In the genomic region with DNA sequence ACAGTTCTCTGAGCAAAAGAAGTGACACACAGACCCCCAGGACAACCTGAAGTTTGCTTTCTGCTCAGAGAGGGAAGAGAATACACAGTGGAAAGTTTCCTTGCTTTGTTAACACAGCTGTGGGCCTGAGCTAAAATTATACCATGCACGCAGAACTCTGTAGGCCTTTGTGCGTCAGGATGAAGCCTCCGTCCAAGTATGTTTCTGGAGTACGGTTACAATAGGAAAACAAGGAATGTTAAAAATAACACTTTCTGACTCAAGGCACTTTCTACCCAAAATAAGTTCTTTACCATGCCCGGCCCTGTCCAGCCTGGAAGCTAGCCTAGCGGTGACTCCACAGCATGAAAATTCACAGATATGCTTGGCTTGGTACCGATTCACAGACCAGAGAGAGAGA, we compare ENCODE assay signal across 11 mouse cellular contexts.
DNase-seq lines count a peak whose midpoint lies in the region; ATAC-seq and TF ChIP-seq lines count a peak whose summit lies in the region.
"Had no signal": no experiment of that assay in that cellular context is flagged by ENCODE, and none has a peak within 500 bp of the region (broad histone marks: within the 10 kb centered on the region; RNA-seq: fewer than 3 reads in every experiment).

No protein-coding gene starts in this region.

- H3K4me1 ChIP-seq in forebrain, embryonic 10.5 days, result peaks cover 11% of the 10 kb centered on the region; the same call in 1 of the 2 replicates
- H3K4me1 ChIP-seq in forebrain, embryonic 13.5 days, result no peaks in the 10 kb centered on the region
- peaks cover 24% of the 10 kb centered on the region for H3K4me1 ChIP-seq in heart, embryonic 13.5 days
- H3K4me1 ChIP-seq: hindbrain, embryonic 15.5 days had no signal

- no peak overlapping the region for H3K4me2 ChIP-seq in forebrain, embryonic 13.5 days
- H3K4me2 ChIP-seq in heart, embryonic 13.5 days, result 0 out of 2 replicates have a peak overlapping the region, but pooled peaks have one; percentile 24
- H3K4me2 ChIP-seq in myocyte (ENCODE audit: low read depth), result peak overlapping the region; percentile 38
- H3K4me2 ChIP-seq: hindbrain, embryonic 15.5 days had no signal

- H3K36me3 ChIP-seq in forebrain, embryonic 10.5 days (replicated peaks), result no peaks in the 10 kb centered on the region
- no peaks in the 10 kb centered on the region for H3K36me3 ChIP-seq in forebrain, embryonic 13.5 days (ENCODE audit: poor library complexity, severe bottlenecking)
- H3K36me3 ChIP-seq in heart, embryonic 13.5 days, result no peaks in the 10 kb centered on the region
- H3K36me3 ChIP-seq in myocyte (ENCODE audit: control insufficient read depth, insufficient read depth), result no peaks in the 10 kb centered on the region
- H3K36me3 ChIP-seq: hindbrain, embryonic 15.5 days had no signal

- H3K9ac ChIP-seq in forebrain, embryonic 13.5 days, result no peak overlapping the region
- peak overlapping the region; percentile 33; the same call in 1 of the 2 replicates for H3K9ac ChIP-seq in heart, embryonic 13.5 days
- H3K9ac ChIP-seq: hindbrain, embryonic 15.5 days had no signal

- H3K9me3 ChIP-seq in forebrain, embryonic 10.5 days, result no peaks in the 10 kb centered on the region
- no peaks in the 10 kb centered on the region for H3K9me3 ChIP-seq in forebrain, embryonic 13.5 days (replicated peaks)
- no peaks in the 10 kb centered on the region for H3K9me3 ChIP-seq in heart, embryonic 13.5 days
- H3K9me3 ChIP-seq: hindbrain, embryonic 15.5 days had no signal

- TF ChIP-seq CTCF in layer of hippocampus, adult 2 months (conservative IDR thresholded peaks at IDR 0.05), result no peak

- TF ChIP-seq POLR2A in myocyte (IDR thresholded peaks at IDR 0.05; ENCODE audit: insufficient read length, low read depth), result no peak

- H3ac ChIP-seq in myocyte (ENCODE audit: control insufficient read depth, insufficient read length), result no peak overlapping the region

- no peak for ATAC-seq in forebrain, embryonic 13.5 days
- no peak for ATAC-seq in heart, embryonic 13.5 days (ENCODE audit: extremely low read depth, insufficient number of reproducible peaks, low FRiP score, low TSS enrichment)
- ATAC-seq: Patski had no signal

- no peaks in the 10 kb centered on the region for H3K27me3 ChIP-seq in forebrain, embryonic 10.5 days (ENCODE audit: poor library complexity, severe bottlenecking)
- no peaks in the 10 kb centered on the region for H3K27me3 ChIP-seq in forebrain, embryonic 13.5 days
- H3K27me3 ChIP-seq in heart, embryonic 13.5 days (replicated peaks), result 0 out of 2 replicates have a peak, but pooled peaks cover 3% of the 10 kb centered on the region
- no peaks in the 10 kb centered on the region for H3K27me3 ChIP-seq in myocyte (ENCODE audit: control insufficient read depth, insufficient read depth, insufficient read length)
- H3K27me3 ChIP-seq: hindbrain, embryonic 15.5 days; Patski had no signal

- 82% methylated on average over 7 of the region's 7 CpGs for WGBS in forebrain, embryonic 10.5 days
- WGBS in forebrain, embryonic 13.5 days, result 87% methylated on average over 7 of the region's 7 CpGs
- WGBS in heart, embryonic 13.5 days, result 35% methylated on average over 7 of the region's 7 CpGs

- H3K27ac ChIP-seq in forebrain, embryonic 10.5 days, result 0 out of 2 replicates have a peak overlapping the region, but pooled peaks have one; percentile 5
- no peak overlapping the region for H3K27ac ChIP-seq in forebrain, embryonic 13.5 days
- H3K27ac ChIP-seq in layer of hippocampus, adult 2 months, result no peak overlapping the region
- H3K27ac ChIP-seq in heart, embryonic 13.5 days (replicated peaks), result peak overlapping the region; percentile 77
- H3K27ac ChIP-seq: hindbrain, embryonic 15.5 days had no signal

- H3K4me3 ChIP-seq in forebrain, embryonic 10.5 days, result no peak overlapping the region
- no peak overlapping the region for H3K4me3 ChIP-seq in forebrain, embryonic 13.5 days
- H3K4me3 ChIP-seq in layer of hippocampus, adult 2 months, result no peak overlapping the region
- H3K4me3 ChIP-seq in heart, embryonic 13.5 days, result no peak overlapping the region
- no peak overlapping the region for H3K4me3 ChIP-seq in myocyte
- H3K4me3 ChIP-seq: erythroblast, embryonic 14.5 days; hindbrain, embryonic 15.5 days had no signal

- no peaks in the 10 kb centered on the region for H3K79me2 ChIP-seq in myocyte (ENCODE audit: control insufficient read depth, insufficient read depth)

- no peak for DNase-seq in forebrain, embryonic 10.5 days (ENCODE audit: extremely low spot score, low spot score)
- peak; percentile 19 for DNase-seq in layer of hippocampus, adult 9-11 months
- DNase-seq in layer of hippocampus, adult 2 months (ENCODE audit: low spot score in 2 of 2), result no peak
- DNase-seq in adrenal gland, postnatal 14 days, result no peak
- no peak for DNase-seq in adrenal gland, postnatal 4 days (ENCODE audit: low spot score in 2 of 2)

TF ChIP-seq in myocyte, 11 proteins besides CTCF, POLR2A, EP300 and RAD21:
- no peak for TF ChIP-seq TCF3 (IDR thresholded peaks at IDR 0.05; ENCODE audit: insufficient read length, low read depth)
- no peak for TF ChIP-seq POLR2AphosphoS2 (IDR thresholded peaks at IDR 0.05; ENCODE audit: insufficient read length, low read depth)
- no peak for TF ChIP-seq MYOG (IDR thresholded peaks at IDR 0.05; ENCODE audit: control insufficient read depth in 1 of 3, insufficient read depth in 1 of 3, insufficient read length in 2 of 3, low read depth in 2 of 3)
- no peak for TF ChIP-seq CEBPB (IDR thresholded peaks at IDR 0.05; ENCODE audit: insufficient read depth, poor library complexity, severe bottlenecking)
- TF ChIP-seq MYOD1 (IDR thresholded peaks at IDR 0.05; ENCODE audit: control insufficient read depth in 1 of 3, insufficient read length in 2 of 3, low read depth in 2 of 3), result peak in 1 of 3 experiments; percentile 48
- no peak for TF ChIP-seq USF1 (IDR thresholded peaks at IDR 0.05; ENCODE audit: low read depth)
- no peak for TF ChIP-seq SRF (IDR thresholded peaks at IDR 0.05; ENCODE audit: control insufficient read depth, insufficient read length, low read depth)

Comparison
In these comparisons a context has a peak if more than half of its experiments do, and no peak if none do; other contexts are left out.
1. H3K27ac ChIP-seq: peak in forebrain, embryonic 10.5 days (single experiment) and heart, embryonic 13.5 days (single experiment); none in forebrain, embryonic 13.5 days (single experiment) and layer of hippocampus, adult 2 months (single experiment).